Mouse (Mus musculus): ENCODE data around the gene Ttc13.

Gene Ttc13

DNA sequence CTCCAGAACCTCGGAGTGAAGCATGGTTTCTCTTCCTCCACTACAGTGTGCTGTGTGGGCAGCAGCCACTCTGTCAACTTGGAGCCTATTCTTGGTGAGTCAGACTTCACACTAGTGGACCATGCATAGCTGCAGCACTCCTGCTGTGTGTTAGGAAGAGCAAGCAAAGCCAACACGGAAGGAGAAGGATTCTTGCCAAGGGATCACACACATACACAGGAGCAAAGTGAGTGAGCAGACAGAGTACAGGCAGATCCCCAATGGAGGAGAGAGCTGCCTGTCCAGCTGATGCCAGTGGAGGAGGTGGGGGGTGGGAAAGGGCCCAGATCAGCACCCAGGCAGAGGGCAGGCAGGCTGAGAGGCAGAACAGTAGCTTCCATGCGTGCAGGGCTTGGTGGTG is 19.6 kb downstream of the Ttc13 start:
- DNase-seq, result no peak

DNA sequence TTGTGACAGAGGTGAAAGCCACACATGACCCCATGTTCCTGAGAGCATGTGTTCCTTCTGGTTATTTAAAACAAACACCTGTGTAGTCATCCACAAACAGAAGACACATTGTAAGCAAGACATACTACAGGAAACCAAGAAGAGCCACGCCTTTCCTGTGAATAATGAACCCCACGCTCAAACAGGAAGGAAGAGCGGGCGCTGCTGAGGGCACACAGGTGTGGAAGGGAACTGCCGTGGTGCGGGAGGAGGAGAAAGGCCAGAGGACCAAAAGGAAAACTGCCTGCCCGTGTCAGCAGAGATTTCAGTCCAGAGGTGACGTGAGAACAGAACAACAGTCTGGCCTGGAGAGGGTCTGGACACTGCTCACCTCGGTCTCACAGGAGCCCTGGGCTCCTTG is 20.8 kb downstream of the Ttc13 start:
- DNase-seq, result peak; percentile 80

DNA sequence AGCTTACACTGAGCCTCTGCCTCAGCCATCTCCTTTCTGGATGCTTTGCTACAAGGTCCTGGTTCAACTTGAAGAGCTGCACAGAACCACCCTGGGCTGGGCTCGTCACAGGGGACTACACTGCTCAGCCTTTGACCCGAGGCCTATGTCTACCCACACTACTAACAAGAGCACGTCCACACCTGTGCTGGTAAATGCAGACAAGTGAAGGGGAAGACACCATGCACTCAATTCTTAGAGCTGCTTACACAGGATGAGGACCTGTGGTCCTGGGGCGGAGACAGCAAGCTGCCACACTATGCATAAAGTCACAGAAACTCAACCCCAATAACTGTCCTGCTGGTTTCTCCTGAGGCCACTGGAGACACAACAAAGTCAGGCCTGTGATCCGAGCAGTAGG is 21.5 kb downstream of the Ttc13 start:
- no peak for DNase-seq

DNA sequence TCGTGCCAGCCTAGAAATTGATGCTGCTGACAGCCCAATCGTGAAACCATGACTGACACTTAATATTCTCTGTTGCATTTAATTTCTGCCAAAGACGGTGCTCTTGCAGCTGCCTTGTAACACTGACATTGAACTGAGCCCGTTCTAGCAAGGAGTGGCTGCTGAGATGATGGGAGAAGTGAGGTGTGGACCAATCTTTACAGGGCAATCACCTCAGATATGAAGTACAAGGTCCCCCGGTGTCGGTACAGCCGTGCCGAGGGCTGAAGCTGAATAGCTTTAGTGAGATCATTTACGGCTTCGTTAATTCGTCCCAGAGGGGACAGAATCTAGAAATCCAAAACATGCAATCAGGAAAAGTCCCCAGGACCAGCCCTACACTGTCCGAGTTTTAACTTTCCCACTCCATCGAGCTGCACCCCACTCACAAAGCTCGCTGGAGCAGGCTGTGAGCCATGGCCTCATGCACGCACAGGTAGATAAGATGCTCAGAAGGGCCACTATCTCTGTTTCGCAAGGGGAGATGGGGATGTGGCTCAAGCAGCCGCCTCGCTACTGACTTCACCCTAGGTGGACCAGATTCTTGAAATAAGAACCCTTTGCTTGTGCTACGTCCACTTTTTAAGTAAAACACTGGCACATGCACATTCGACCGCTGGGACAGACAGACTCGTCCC is 26.2 kb downstream of the Ttc13 start:
- DNase-seq, result no peak

DNA sequence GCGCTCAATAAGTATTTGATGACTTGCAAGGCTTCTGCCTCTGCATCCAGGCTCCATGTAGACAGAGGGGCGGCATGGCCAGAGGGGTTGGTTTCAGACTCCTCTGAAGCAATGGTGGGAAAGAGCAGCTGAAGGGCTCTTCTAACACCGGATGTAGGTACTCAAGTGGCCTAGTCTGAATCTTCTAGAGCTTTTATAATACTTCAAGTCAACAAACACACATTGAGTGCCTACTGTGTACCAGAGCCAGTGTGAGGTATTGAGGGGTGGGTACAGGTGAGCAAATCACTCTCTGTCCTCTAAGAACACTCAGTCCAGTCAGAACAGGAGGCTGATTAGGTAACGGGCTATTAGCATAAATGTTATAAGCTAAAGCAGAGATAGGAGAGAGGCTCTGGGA is 30.1 kb downstream of the Ttc13 start:
- DNase-seq, result no peak

DNA sequence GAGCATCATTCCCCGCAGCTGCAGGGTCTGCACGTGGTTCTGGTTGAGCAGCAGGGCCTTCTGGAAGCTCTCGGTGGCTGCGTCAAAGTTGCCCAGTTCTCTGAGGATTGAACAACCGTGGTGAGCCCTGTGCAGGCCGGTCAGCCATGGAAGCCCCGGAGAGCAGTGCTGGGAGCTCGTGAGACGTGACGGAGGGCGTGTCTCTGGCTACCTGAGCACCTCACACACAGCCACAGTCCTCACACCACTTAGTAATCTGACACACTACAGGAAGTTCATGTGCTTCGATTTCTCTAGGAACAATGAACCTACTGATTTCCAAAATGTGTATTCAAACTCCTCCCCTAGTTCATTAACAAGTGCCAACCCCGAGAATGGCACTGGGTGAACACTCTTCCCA is 32.9 kb downstream of the Ttc13 start:
- DNase-seq, result no peak

DNA sequence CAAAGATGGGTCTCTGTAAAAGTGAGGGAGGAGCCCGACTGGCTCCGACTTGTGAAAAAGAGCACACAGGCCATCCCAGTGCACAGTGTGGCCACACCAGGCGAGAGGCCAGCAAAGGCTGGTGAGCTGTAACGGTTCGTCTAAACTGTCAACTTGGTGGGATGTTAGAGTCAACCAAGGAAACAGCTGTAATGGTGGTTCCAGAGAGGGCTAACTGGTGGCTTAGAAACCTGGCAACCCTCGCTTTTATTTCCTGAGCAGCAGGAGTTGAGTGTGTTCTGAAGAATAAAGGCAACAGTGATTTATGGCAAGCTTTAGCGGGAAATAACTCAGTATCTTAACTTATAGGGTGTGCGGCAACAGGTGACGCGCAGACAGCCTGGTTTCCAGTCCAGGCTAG is 39.6 kb downstream of the Ttc13 start:
- DNase-seq, result no peak

DNA sequence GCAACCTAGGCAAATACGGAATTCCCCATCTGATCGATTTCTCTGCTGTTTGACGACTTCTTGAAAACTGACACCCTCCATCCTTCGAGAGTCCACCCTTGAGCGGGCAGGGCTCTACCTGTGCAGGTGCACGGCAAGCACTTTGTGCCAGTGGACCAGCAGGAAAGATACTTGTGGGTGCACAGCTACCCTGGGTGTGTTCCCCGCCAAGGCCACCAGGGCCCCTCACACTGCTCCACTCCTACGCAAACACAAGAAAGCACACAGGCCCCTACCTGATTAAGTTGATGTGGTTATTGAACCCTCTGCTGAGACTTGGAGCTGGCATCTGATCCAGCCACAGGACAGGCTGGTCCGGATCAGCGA is 40.0 kb downstream of the Ttc13 start:
- DNase-seq, result no peak

DNA sequence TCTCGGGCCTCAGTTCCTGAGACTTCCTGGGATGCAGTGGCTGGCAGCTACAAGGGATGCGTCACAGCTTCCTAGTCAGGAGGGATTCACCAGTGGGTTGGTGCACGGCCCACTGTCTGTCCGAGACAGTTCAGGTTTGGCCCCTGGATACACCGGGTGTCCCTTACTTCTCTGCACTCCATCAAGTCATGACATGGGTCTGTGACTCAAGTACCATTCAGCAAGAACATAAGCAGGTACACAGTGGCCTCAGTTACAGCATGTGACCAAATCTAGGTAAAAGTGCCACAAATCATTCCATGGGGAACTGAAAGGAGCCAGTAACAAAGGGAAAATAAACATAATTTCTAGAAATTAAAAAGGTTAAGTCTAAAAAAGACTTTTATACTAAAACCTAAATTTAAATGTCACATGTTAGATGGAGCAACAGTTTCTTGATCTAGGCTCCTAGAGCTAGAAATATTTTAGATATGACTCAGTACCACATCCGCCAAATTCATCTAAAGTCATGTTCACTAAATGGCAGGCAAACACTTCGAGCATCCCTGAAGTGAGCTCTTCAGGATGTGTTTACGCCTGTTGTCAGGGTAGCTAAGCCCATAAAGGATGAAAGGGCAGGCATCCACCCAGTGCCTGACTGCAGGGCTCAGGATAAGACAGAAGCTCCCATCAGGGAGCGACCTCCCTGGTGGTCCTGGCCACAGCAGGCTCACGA is 40.5 kb downstream of the Ttc13 start:
- DNase-seq, result no peak

DNA sequence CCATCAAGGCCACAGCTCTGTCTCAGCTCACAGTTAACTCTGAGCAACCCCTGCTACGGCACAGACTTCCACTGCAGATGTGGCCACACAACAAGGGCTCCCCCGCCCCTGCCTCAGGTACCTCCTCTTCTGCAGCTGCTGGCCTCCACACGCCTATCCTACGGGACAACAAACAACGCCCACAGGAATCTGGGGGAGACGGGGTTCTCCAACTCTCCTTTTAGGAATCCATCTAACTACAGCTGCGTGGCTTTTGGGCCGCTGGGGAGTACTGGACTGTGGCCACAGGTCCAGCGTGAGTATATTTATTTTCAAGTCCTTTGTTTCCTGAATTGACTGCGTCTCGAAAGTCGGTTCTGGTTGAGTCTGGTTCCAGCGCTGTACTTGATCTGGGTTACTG is 43.5 kb downstream of the Ttc13 start:
- no peak for DNase-seq

DNA sequence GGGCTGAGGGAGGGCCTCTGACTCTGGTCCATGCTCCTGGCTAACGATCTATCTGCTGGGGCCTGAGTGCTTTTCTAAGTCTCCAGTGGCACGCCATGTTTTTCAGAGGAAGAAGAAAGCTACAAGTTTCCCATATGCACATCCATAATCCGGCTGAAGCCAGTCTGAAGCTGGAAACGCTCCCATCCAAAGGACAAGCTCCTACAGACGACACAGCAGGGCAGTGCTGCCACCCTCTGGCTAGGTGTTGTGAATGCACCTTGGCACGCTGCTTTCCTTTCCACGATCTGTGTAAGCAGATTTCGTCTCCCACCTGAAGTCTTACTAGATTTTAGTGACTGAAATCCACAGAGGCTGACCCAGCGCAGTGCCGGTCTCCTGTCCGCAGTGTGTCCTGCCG is 44.3 kb downstream of the Ttc13 start:
- peak; percentile 58 for DNase-seq

DNA sequence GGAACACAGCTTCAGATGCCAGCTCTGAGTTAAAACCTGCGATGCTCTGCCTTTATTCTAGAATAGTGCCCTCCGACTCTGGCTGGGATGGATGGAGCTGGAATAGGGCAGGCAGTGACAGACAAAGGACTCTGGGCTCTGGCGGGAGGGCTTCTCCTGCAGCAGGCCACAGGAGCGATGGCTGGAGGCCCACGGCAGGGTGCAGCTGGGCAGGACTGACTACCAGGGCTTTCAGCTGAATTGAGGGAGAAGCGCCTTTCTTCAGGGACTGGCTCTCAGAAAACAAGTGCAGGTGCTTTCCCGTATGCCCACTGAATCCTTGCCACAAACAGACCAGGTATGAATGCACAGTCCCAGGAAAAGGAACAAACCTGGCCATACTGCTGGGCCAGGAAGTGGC is 44.7 kb downstream of the Ttc13 start:
- DNase-seq, result peak; percentile 8

DNA sequence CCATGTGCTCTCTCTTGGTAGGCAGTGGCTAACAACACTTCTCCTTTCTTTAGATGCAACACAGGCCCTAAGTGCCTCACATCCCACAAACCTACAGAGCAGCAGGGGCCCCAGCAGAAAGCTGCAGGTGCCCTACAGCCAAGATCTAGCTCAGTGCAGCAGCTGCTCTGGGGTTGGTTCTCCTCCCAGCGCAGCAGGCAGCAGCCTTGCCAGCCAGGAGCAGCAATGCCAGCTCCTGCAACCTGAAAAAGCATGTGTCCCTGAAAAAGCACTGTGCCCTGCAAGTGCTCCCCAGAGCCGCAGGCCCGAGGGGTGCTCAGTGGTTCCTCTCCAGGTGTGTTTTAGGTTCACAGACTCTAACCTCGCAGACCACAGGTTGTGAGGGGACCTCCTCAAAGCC is 45.1 kb downstream of the Ttc13 start:
- no peak for DNase-seq

DNA sequence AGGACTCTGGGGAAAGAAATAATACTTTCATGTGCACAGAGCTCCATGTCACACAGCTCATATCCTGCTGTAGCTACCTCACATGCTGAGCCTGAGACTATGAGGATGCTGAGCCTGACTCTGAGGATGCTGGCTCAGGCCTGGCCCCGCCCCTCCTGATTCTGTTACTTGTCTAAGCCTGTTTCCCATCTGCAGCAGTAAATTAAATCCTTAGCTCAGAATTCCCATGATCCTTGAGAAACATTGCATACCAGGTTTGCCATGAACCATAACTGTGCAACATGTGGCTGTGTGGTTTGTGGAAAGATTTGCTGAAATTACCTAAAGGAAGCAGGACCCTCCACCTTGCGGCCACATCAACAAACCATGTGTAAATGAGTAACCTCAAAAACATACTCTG is 49.4 kb downstream of the Ttc13 start:
- DNase-seq, result no peak

DNA sequence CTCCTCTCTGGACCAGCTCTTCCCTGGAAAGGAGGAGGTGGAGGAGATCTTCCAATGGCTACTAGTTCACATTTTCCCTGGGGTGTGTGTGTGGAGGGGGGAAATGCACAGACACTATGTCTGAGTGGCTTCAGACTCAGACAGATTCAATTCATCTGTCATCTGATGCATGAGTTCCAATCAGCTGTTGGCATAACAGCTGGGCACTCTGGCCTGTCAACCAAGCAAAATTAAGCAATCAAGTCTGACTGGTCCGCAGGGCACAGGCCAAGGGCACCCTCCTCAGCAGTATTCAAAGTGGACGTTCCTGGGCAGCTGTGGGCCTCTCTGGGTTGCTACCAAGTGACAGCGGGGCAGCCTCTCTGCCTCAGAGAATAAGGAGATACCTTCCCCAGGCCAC is 53.0 kb downstream of the Ttc13 start:
- no peak for DNase-seq

DNA sequence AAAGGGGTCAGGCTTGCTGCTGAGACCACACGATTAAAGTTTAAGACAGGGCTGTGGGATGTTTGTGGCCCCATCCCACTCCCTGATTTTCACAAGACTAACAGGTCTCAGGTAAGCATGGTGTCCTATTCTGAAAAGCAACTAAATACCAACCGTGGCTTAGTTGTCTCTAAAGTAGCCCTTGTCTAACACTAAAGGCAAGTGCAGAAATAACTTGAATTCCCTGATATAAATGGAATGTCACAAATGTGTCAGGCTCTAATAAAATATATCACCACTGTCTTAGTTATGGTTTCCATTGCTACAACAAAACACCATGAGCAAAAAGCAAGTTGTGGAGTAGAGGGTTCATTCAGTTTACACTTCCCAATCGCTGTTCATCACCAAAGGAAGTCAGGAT is 57.4 kb downstream of the Ttc13 start:
- no peak for DNase-seq

DNA sequence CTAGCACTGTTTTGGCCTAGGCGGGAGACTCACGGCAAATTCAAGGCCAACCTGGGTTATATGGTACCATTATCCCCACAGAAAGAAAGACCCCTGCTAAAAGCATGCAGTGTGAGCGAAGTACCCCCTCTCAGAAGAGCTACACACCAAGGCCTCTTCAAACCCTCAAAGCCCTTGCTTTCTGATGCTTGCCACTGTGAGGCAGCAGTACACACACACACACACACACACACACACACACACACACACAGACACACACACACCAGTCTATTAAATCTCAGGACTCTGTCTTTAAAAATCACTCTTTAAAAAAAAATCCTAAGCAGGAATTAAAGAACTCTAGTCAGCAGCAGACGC is 57.9 kb downstream of the Ttc13 start:
- no peak for DNase-seq

DNA sequence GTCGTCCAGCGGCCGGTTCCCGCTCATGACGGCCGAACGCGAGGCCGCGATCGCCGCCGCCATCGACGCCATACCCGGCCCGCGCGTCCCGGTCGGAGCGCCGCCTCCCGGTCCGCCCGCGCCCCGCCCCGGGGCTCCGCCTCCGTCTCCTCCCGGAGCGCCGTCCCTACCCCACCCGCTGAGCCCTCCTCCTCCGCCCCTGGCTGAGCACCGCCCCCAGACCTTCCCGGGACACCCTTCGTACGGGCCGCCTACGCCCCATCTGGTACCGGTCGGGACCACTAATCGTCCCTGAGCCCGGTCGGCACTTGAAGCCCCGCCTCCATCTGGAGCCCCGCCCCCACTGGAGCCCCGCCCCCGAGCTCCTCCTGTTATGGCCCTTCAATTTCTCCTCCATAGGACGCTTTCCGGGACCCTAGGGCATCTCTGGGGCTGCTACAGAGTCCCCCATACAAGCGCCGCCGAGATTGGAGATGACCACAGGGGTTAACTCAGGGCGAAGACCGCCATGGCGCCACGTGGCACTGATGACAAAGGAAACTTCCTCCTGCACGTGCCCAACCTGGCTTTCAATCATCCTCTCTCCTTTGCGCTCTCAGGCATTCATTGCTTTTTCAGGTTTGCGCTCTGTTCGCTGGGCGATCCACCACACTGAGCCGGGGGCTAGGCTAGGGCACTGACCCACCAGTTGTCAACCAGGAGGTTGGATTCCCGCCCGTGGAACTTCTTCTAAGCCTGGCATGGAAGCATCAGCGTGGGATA is 58.5 kb downstream of the Ttc13 start, which contains the start of gene 2310022B05Rik:
Gene 2310022B05Rik, minus strand, starts transcription at position 258 of the 762 bp plus-strand sequence.
- DNase-seq, result peak; percentile 71

DNA sequence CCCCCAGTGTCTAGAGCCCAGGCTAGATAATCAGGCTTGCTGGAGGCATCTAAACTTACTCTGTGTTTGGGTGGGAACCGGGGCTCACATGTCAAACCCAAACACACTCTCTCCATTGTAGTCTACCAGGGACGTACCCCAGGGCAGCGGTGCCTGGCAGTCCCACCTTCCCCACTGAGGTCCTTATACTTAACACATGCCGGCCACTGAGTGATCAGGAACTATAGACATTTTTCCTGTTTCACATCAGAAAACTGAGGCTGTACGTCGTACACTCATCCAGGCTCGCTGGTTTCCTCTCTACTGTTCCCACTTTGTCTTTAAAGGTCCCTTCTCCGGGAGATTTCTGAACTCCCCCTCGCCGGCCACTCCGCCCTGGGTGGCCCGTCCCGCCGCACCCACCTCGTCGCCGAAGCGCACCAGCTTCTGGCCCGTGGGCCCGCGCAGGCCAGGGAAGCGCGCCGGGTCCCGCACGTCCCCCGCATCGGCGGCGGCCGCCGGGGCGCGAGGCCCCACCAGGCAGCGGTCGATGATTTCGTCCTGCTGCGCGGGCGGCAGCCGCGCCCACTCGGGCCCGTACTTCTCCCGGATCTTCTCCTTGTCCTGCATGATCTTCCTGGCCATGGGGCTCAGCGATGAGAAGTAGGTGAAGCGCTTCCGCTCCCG is 59.2 kb downstream of the Ttc13 start:
- no peak for DNase-seq

DNA sequence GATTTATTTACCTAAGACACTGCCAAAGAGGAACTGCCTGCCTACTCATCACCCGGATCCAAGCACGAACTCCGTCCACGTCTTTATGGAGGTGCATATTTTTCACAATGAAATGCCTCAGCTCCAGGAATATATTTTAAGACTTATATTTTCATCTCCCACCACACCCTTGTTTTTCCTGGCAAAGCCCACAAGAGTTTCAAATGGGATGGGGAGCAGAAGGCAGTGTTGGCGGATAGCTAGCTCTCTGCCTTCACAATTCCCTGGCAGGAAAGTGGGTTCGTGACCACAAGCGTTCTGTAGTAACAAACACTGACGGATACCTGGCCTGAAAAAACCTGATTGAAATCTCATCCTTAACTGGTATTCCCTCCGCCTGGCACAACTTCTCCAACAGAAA is 60.0 kb downstream of the Ttc13 start:
- no peak for DNase-seq

DNA sequence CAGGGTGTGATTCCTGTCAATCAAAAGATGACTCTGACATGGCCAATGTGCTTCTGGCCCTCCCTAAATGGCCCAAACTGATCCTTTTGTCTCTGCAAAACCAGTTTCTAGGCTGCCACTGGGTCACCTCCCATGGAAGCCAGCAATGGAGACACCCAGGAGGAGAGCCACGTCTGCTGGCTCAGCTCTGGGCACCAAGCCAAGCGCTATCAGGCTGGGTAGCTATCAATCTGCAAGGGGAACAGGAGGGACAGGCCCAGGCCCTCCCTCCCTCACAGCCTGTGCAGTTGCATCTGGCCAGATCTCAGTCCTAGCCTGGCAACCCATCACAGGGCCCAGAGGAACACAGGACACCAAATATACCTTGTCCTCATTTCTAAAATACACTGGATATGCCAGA is 63.4 kb downstream of the Ttc13 start:
- DNase-seq, result no peak

DNA sequence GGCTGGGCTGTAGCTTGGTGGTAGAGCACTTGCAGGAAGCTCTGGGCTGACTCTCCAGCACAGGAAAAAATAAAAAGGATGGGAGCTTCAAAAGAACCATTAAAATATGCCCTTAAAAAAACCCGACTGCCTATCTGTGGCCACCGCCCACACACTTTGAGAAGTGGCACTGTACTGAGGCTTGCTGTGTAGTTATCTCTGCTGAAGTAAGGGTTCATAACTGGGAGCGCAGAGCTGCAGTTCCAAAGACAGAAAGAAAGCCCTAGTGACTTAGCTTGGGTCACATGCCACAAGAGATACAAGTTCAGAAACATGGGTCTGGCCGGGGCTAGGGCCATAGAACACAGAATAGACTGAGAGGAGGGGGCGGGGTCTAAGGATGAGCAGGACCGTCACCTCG is 63.8 kb downstream of the Ttc13 start:
- no peak for DNase-seq

DNA sequence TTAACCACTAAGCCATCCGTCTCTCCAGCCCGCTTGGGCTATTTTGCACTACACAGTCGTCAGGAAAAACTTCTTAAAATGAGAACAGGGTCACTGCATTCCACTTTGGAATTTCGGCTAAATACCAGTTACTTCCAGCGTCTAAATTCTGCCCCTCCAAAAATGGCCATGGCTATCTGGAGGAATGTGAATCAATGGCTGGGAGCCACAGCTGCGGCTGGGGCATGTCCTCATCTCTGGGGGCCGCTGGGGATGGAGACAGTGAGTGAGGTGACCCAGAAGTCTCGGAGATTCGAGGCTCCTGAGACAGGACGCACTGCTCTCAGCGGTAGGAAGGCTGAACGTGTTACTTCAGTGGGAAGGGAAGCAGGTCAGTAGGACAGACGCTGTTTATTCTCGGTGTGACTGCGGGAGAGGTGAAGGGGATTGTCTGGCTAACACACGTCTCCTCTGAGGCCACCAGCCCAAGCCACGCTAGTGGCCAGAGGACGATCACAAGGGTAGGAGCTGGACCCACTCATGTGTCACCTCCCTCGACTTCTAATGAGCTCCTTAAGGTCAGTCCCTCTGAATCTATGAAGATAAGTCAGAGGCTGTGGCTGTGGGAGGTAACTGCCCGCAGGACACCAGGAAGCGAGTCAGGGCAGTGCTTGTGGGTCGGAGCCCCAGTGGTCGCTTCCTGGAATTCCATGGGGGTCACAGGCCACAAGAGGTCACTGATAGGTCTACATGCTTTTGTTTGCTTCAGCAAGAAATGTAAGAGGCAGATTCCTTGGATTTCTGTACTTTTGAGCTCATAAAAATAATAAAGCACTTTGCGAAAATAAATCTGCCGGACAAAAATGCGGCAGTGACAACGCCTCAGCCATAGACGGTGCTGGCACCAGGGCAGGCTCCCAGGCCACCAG is 68.0 kb downstream of the Ttc13 start:
- DNase-seq, result no peak
